Mouse (Mus musculus) thymus, postnatal 10 days (tissue): ENCODE data around the gene Adamts16.

Experiments
- DNase-seq, 2 experiments: peaks; one replicate each; pipeline ENCODE4 v3.0.0; 2021; ENCODE audit warnings: low spot score in 2 of 2

The Adamts16 gene

DNA sequence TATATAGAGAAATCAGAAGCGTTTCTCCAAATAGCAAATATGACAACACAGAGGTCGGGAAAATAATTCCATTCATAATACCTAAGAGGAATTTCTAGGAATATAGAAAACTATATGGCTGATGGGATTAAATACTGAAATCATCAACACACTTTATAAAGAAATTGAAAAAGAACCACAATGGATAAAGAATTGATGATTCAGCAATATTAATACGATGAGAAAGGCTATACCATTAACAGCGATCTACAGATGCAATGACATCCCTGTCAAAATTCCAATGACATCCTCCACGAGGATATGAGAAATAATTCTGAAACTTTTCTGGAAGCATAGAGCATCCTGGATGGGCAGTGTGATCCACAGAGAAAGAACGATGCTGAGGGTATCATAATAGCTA is 76.9 kb downstream of the Adamts16 start:
- no peak for DNase-seq

DNA sequence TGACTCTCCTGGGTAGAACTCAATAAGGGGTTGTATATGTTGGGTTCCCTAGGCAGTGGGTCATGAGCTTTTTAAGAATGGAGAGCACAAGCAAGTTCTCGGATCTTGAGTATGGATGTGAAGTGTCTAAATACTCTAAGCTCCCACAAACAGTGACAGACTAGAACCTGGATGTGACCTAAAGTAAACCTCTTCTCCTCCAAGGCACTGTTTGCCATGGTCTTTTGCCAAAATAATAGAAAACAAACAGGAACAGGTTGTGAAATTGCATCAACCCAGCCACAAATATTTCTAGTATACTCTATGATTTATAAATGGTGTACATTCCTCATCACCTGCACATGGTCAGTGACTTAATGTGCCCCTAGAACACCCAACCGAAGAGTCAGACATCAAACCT is 79.0 kb downstream of the Adamts16 start:
- DNase-seq = no peak

DNA sequence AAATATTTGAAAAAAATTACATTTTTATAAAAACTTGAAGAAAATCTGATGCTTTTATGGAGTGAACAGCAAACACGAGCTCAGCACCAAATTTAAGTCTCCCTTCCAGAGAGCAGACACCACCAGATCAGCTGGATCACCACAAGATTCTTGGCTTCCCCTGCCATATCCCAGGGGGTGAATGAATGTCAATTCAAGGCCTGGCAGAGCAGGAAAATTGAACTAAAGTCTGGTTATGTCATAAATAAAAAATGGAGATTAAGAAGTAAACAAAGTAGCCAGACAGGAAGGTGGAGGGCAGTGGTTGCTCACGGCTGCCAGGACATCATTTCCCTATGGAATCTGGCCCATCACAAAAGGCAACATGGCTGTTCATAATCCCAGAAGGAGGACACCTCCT is 80.3 kb downstream of the Adamts16 start:
- no peak for DNase-seq

DNA sequence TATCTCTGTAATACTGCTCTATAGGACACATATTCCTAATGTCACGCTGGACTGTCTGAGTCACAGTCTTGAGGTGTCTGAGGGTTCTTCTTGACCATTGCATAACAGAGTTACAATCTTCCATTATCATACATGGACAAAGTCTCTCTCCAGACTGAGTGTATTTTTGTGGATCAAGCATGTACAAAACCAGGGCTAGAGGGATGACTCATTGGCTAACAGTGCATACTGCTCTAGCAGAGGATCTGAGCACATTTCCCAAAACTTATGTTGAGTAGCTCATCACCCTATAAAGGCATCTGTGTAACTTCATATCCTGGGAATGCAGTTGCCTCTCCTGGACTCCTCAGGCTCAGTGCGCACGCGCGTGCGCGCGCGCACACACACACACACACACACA is 81.4 kb downstream of the Adamts16 start:
- no peak for DNase-seq

DNA sequence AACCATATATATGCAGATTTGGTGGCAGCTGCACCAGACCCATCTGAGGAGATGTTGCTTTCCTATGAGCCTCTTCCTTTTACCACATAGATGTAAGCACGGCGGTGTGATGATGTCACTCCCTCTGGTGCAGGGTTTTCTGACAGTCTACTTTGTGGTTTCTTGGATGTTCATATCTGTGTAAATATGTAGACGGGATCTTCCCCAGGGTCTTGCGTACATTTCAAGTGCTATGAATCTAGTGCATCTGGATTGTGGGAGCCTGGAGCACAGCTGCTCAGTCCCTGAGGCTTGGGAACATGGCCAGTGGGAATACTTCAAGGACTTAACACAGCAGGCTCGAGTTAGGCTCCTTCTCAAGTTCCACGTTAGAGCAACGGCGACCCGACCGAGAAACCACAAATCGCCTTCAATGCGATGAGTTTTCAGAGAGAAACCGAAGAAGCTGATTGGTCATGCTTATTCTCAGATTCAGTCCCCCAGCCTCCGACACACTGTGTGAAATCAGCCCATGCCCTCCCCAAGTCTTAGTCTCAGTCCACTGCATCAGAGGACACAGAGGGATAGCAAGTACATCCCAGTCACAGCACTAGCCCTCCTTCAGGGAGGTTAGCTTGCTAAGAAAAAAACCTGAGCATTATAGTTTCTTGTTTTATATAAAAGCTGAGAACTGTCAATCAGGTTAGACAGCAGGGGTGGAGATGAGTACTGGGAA is 95.2 kb downstream of the Adamts16 start:
- no peak for DNase-seq

DNA sequence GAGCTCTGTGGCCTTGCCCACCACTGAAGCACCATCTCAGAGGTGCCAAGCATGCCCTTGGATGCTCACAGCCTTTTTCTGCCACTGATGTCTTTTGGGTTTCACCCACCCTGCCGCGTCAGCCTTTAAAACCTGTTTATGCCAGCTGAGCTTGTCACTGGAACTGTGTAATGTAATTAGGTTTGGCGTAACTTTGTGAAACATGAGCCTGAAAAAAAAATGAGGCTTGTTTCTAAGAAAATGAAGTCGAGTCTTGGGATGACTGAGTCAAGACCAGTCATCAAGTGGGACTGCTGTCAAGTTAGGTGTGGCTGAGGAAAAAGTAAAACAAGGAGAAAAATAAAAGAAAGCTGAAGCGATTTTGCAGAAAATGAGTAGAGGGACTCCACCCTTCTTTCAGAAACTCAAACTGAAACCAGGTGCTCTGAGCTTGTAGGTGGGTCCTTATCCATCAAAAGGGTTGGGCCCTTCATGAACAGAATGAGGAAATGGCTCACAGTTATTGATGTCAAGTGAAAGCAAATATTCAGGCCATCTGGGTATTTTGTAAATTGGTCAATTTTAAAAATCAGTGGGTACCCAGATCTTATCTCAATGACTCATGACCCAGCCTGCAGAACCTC is 97.1 kb downstream of the Adamts16 start:
- DNase-seq = no peak

DNA sequence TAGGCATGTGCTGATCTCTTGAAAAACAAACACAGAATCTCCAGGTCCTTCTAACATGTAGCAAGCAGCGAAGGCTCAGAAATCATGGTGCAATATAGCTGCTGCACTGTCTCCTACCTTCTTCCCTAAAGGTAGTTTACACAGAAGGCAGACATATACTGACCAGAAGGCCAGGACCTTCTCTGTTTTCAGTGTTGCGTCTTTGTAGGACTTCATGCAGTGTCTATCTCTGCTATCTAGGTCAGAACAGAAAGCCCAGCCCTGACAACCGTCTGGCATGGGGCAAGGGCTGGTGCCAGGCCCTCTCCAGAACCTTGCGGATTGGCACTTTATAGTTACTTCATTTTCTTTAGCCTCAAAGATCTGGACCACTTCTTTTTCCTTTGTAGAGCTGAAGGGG is 98.9 kb downstream of the Adamts16 start:
- no peak for DNase-seq

DNA sequence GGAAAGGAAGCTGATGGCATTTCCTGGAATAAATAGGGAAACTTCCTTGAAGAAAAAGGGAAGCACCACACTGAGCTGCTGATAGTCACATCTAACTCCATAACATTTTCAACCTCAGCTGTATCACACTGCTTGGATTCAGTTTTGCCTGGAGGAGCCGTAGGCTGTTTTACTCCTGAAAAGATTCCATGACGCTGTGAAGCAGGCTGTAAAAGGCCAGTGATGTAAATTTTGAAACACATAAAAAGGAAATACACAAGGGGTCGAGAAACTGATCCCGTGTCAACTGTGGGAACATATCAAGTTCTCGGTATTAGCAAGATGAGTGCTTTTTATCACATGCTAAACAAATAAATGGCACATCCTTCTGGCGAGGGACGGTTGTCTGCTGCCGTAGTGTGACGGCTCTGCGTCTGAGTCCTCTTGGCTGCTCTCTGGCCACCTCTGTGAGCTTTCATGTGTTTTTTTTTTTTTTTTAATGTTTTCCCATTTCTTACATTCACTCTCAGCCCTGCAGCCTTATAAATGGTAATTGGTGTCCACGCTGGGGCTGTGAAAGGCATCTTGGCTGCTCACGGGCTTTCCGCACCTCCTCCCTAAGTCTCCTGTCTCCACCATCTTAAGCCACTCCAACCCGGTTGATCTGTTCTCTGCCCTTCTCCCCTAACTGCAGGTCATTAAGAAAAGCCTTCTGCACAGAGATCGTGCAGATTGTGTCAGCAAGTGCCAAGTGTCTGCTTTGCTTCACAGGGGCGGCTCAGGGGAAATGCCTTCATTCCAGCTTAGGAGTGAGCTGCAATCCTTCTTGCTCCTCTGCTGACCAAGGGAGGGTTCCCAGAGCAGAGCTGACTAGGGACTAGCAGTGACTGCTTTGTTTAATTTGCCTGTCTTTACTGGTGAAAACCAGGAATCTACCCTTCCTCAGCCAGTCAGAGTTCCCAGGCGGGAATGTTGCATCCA is 101.0 kb downstream of the Adamts16 start:
- no peak for DNase-seq

DNA sequence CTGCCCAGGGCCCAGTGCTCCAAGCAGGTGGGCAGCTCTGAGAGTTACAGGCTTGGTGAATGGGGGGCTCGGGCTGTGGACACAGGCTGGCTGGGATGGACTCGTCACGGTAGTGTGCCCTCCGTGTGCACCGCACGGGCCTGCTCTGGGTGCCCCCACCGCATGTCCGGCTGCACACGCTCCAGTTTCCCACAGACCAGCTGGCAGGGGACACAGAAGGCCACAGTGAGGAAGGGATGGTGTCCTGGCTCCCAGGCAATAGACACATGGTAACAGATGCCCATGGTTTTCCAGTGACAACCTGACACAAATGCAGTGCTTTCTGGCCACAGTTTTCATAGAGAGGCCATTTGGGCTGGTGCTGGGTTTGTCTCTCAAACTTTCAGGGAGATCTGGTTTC is 102.8 kb downstream of the Adamts16 start:
- no peak for DNase-seq

DNA sequence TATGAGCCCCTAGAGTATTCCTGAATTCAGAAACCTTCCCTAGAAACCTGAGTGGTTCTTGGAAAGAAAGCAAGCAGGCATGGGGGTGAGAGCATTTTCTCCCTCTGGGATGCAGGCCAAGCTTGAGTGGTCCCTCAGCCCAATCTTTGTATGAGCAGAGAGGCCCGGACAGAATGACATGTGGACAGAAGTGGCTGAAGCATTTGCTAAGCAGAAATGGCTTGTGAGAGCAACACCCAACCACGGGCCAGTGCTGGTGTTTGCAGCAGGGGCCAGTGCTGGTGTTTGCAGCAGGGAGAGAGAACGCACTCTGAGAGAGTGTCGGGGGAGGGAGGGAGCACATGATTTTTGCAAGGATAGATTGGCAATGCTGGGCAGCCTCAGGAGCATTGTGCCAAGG is 105.2 kb downstream of the Adamts16 start:
- DNase-seq = no peak

DNA sequence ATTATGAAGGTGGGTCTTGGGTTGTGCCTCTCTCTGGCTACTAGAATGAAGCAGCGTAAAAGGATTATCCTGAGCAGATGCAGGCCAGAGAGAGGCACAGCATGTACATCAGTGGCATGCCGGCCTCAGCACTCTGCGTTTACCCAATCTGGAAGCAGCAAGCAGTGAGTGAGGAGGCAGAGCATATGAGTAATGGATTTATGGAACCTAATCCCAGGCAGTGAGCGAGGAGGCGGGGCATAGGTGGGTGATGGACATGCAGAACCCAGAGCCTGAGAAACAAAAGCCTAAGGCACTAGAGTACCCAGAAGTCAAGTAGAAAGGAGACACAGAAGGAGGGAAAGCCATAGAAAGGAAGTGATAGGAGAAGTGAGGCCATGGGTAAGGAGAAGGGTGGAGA is 107.0 kb downstream of the Adamts16 start:
- no peak for DNase-seq

DNA sequence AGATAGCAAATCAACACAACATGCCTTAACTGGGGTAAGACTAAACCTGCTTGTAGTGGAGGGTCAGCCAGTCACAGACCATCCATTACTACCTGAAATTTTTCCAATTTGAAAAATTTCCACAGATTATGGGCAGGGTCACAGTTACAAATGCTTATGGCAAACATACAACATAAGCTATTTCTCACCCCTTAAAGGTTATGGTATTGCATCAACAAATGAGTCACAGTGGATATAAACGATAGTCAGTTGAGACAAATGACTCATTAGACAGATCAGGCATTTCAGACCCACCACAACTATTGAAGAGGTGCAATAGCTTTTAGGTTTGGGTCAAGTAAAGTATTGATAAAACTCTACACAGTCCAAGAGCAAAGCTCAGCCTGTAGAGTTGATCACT is 107.7 kb downstream of the Adamts16 start:
- DNase-seq = no peak

DNA sequence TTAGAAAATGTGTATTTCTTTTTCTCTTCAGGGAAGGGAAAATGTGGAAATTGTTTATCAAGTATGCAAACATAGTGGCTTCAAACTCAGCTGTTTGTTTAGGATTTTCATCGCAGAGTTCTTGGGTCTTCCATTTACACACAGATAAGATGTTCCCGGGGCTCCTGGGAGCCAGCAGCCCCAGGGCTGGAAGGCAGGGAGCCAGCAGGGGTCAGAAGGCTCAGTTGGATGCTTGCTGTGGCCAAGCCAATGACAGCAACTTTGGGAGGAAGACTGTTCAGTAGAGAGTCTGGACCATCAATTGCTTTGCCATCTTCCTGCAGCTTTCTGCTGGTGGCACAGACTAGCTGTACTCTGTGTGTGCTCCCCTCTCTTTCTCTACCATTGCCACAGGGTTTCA is 108.4 kb downstream of the Adamts16 start:
- DNase-seq = no peak

DNA sequence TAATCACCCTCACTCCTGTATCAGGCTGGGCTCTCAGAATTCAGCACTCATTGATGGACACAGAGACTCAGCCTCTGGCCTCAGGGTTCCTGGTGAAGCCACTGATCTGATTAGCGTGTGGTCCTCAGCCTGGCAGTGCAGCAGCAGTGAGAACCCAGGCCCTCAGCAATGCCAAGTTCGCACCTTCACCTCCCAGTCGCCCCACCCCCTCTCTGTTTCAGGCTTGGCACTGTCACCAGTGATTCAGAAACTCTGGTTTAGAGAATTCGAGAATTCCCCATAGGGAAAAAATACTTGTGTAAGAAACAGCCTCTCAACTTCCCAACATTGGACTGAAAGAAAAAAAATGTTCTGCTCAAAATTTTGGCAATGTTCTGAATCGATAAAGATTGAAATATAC is 108.8 kb downstream of the Adamts16 start:
- no peak for DNase-seq

DNA sequence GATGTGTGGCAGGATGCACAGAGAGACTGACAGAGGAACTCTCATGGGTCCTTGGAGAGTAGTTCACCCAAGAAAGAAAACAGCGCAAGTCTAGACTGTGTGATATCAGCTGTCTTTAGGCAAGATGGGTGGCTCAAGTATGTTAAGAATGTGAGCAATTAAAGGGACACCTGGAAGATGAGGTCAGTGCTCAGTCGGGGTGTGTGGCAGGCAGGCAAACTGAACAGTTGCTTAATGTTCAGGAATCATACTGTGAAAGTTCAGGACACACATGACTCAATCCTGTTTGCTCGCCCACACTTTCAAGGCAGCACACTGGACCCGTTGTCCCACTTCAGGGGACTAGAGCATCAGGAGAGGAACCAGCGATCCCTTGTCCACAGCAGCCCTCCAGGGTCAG is 110.3 kb downstream of the Adamts16 start:
- no peak for DNase-seq

DNA sequence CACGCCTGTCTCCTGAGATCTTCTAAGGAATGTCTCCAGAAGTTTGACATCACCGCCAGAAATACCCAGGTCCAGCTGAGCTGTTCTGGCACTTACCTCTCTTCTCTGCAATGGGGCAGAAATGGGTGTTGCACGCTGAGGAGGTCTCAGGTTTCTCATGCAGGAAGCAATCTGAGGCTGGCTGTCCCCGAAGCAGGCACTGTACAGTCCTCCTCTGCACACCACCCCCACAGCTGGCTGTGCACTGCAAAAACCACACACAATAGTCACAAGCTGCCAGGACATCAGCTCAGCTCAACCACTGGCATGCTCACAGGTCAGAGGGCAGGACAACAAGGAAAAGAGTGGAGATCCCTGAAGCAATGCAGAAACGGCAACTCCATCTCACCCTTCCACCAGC is 111.6 kb downstream of the Adamts16 start:
- no peak for DNase-seq

DNA sequence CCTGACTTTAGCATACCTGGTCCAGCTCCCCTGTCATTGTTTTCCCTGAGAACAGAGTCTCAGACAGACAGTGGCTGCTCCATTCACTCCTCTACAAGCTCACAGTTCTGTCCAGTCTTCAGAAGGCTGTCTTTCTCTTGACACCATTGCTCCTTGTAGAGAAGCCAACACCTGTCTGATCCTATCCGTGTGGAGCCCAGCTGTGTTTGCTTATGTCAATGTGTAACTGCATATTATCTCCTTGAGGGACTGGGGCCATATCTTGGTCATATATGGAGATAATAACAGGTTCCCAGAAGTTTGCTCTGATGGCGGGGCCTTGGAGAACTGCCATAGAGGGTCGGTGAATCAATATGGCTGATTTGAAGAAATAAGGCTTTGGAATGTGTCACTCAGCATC is 115.4 kb downstream of the Adamts16 start:
- no peak for DNase-seq

DNA sequence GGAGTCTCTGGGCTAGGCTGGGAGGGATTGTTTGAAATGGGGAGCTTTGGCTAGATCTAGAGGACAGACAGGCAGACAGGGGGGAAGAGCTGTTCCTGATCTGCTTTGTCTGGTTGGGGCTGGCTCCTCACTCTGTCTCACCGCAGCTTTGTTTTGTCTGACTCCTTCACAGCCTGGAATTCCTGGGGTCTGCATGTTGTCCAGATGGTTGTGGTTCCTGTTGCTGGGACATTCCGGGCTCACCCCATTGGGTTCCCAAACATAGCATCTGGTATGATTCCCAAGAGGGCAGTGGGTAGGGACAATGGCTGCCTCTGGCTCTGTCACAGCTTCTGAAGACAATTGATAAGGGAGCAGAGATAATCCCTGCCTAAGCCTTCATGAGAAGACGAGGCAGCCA is 117.0 kb downstream of the Adamts16 start:
- no peak for DNase-seq

DNA sequence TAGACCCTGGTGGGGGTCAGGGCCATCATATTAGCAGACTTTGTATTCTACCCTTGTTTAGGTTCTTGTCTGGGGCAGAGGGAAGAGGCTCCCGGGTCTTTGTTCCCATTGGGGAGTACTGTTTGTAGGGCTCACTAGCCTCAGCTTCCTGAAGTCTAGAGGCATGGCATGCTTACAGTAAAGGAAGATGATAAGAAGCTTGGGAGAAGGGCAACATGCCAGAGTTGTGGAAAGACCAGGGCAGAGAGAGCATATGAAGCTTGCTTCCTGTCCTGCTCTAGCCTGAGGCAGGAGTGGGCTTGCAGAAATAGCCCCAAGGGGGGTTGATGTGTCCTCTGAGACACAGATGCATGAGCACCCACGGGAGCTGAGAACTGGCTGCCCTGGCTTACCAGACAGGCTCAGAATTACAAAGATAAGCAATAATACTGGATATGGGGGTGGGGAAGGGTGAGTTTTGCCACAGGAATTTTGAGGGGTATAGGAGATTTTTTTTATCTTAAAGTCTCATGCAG is 117.4 kb downstream of the Adamts16 start:
- no peak for DNase-seq

DNA sequence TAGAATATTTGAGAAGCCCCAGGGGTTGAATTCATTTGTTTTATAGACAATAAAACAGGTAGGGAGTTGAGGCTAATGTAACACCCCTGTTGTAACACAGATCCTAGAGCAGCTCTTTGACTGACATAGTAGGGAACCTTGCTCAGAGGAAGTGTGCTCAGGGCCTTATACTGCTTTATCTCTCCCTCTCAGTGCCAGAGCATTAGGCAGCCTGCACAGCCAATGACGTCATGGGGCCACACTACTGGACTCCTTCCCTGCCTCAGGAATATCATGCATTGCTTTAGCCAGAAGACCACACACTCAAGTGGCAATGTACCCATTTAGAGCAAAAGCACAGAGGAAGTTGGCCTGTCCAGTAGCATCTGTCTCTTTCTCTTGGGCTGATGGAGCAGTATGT is 121.6 kb downstream of the Adamts16 start:
- no peak for DNase-seq

DNA sequence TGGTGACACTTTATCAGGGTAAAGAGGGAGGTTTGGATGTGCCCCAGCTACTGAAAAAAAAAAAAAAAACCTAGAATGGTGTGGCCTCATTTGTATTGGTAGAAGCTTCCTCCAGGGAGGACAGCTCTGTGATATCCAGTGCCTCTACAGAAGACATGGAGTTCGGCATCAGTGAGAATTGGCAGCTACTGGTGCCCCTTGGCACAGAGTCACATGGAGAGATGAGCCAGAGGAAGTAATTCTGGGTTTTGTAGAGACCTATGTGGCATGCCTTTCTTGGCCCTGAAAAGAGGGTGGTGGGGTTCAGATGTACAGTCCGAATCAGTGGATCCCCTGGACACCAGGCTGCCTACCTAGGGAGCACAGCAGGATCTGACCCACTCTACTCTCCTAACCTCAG is 122.8 kb downstream of the Adamts16 start:
- no peak for DNase-seq

DNA sequence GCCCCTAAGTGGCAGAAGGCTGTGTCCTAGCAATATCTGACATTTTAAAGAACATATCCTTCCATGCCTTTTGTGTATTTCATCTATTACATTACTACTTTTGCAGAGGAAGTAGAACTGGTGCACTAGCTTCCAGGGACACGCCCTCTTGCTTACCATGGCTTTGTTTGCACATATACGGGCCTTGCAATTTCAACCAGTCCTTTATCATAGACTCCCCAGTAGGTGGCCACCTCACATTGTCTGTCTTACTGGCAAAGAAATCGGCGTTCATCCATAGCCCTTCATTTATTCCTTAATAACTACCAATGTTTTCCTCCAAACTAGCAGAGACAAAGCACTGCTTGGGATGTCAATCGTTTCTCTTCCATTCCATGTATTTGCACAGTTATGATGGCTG is 125.6 kb downstream of the Adamts16 start:
- DNase-seq = no peak
